Mouse (Mus musculus): ENCODE results near the gene Lrrn2.

Gene Lrrn2

GRCm38 (mm10) chr1:132880161-132881005 is at the start of gene Lrrn2:
Lrrn2 (plus strand) TSS chr1:132880273.
- DNase-seq, result peak; percentile 77

DNA sequence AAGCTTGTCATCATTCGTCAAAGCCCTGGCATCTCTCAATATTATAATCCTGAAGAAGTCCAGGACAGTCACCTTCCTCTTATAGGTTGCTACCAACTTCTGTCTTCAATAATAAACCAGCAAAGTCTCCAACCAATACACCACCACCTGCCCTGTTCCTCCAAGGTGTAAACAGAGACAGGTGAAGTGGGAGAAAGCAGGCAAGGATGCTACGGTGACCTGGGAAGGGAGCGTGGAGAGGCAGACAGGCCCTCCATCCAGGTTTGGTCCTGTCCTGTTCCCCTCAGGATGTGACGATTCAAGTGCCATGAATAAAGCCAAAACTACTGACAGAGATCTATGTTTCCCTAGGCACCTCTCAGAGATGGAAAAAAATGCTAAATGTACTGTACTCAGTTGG is 48.1 kb upstream of the Lrrn2 start:
- DNase-seq, result no peak

GRCm38 (mm10) chr1:132834037-132834436 is 46.0 kb upstream of the Lrrn2 start:
- no peak for DNase-seq

DNA sequence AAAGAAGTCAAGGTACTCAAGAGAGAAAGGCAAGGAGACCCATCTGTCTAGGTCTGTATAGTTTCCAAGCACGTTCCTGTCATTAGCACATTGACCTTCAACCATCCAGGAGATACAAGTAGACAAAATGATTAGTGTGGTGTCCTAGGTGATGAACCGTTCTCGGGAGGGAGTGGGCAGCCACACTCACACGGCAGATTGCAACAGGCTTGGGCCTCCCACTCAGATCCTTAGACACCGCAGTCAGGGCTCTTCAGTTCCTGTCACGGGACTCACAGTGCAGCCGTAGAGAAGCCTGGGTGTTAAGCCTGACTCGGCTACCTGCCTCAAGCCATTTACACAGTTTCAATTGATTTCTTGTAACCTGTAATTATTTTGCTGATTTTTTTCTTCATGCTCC is 43.2 kb upstream of the Lrrn2 start:
- no peak for DNase-seq

DNA sequence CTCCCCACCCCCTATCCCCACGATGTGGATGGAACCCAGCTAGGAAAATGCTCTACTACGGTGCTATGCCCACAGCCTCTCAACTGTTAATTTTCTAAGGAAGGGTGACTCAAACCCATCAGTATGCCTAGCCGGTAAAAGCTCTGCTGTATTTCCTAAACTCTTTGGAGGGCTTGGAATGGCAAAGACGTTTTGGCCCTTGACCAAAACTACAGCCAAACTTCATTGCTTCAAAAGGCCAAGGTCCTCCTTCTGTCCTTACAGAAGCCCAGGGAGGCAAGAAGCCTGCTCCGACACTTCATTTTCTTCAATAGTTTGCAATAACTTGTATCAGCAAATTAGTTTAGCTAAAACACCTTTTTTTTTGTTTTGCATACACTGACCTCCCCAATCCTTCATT is 42.4 kb upstream of the Lrrn2 start:
- DNase-seq, result no peak

DNA sequence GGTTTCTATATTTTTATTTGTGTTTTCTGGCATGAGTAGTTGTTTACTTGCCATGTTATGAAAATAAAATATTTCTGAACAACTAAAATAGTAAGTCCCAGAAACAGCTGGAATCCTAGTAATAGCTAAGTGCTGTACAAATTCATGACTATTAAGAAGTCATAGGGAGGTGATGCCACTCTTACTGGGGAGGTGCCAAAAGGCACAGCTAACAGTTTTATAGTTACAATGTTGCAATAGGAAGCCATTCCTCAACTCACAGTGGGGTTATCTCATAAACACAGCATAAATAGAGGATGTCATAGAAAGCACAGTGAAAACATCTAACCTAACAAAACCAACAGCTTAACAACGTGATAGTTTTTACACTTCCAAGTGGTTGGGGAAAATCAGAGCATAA is 41.7 kb upstream of the Lrrn2 start:
- no peak for DNase-seq

GRCm38 (mm10) chr1:132843612-132844011 is 36.5 kb upstream of the Lrrn2 start:
- DNase-seq, result no peak

DNA sequence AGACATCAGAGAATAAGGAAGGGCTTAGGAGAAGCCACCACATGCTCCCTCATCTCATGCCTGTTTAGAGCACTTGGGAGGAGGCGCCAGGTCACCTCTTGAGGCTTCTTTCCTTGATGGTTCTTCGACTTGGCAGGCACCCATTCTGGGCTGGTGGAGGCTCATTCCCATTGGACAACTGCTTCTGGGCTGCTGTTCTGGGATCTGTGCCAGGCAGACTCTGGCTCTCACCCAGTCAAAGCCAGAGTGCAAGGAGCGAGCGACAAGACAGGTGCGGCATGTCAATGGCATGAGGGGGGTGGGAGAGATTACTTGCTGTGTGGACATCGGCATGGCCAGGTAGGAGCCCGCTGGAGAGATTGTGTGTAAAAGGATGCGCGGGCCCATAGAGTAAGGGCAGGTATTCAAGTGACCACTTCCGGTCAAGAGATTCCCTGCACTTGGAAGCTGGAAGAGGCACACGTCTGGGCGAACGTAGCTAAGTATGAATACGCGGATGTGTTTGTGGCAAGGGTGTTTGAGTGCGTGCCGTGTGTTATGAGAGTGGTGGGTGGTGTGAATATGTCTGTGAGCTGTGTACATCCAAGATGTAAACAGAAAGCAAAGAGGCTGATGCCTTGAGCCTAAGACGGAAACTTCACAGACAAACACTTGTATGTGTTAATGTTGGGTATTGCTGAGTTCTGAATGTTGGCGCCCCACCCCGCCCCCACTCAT is 35.8 kb upstream of the Lrrn2 start:
- no peak for DNase-seq

DNA sequence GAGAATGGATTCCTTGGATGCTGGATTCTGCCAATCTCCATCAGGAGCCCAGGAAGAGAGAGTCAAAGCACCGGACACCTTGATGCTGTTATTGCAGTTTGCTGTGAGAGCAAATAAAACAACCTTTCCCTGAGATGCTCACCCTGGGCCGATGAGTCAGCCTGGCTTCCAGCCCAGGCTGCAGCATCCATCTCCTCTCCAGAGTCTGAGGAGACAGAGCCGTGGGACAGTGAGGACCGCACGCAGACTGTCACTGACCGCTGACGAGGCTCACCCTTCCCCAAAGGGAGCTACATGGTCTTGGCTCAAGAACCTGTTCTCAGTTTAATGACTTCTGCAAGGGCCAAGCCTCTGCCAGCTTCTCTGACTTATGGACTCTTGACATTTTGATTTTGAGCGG is 34.3 kb upstream of the Lrrn2 start:
- DNase-seq, result no peak

- DNase-seq, result no peak
Measured at GRCm38 (mm10) chr1:132850809-132851208, 29.3 kb upstream of the Lrrn2 start.

DNA sequence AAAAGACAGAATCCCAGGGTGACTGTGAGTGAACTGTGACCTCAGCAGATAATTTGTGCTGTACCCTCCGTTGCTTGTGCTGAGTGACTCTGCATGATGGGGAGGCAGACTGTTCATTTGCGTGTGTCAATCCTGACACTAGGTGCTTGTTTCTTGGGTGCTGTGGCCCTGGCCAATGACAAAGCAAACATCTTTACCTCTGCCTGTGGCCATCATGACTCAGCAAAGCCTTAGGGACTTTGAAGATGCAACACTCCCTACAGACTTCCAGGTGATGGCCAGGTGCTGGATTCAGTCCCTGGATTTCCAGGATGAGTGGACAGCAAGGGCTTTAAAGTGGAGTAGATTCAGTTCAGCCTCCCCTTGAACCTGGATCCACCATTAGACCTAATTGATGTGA is 28.8 kb upstream of the Lrrn2 start:
- no peak for DNase-seq

DNA sequence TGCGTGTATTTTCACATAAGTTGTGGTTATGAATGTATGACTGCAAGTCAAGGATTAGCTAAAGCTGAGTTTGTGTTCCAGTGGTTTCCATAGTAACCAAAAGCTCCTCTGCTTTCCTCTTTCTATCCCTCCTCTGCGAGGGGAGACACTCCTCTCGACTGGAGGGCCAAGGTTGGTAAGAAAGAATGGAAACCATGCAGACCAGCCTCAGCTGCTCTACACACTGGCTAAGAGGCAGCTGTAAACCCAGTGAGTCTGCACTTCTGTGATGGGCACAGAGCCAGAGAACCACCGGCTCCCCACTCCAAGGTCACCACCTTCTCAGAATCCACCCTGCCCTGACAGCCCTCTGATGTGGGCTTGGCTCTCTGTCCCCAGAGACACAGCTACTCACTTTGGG is 28.3 kb upstream of the Lrrn2 start:
- DNase-seq, result no peak

DNA sequence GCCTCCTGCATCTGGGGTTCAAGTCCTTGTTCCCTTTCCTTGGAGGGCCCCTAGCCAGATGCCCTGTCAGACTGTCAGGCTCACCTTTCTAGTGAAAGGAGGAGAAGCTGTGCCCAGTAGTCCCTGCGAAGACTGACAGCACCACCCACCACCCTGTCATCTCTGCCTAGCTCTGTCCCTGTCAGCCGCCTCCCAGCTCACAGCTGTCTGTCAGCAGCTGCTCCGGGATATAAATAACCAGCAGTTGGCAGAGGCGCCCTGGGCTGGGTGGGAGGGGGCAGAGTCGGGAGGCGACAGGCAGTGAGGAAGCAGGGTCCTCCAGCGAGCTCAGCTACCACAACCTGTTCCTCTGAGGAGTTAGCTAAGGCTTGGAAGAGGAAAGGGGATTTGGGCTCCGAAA is 26.8 kb upstream of the Lrrn2 start:
- DNase-seq, result no peak

GRCm38 (mm10) chr1:132858516-132859383 is 21.3 kb upstream of the Lrrn2 start:
- DNase-seq, result peak; percentile 36

DNA sequence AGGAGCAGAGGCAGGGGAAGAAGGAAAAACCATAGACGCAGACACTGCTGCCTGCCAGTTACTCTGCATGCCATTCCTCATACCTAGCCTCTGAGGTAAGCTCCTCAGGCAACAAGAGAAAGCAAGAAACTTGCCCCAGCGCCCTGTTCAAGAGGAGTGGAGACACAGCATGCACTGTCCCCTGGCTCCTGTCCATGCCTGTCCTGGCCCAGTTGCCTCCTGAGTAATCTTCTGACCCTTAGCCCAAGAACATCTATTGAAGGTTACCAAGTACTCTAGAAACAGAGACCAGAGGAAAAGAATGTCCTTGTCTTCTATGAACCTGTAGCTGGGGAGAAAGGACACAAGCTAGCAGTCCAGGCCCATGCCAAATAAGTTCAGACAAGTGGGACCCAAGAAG is 15.9 kb upstream of the Lrrn2 start:
- DNase-seq, result no peak

DNA sequence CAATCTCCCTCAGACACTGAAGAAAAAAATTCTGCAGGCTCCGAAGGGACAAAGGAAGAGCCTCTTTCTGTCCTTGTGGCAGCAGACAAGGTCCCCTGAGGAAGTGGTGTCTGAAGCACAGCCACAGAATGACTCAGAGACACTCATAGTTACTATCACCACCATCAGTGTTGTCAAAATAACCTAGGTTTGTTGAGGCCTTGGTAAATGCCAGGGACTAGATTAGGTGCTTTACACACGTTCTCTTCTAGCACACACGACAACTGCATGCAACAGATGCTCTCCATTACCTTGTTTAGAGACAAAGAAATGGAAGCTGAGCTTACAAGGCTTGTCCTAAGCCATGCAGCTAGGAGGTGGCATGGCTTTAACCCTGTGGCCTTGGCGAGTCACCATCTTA is 14.5 kb upstream of the Lrrn2 start:
- DNase-seq, result no peak

- no peak for DNase-seq
Measured at GRCm38 (mm10) chr1:132870327-132870726, 9.7 kb upstream of the Lrrn2 start.

DNA sequence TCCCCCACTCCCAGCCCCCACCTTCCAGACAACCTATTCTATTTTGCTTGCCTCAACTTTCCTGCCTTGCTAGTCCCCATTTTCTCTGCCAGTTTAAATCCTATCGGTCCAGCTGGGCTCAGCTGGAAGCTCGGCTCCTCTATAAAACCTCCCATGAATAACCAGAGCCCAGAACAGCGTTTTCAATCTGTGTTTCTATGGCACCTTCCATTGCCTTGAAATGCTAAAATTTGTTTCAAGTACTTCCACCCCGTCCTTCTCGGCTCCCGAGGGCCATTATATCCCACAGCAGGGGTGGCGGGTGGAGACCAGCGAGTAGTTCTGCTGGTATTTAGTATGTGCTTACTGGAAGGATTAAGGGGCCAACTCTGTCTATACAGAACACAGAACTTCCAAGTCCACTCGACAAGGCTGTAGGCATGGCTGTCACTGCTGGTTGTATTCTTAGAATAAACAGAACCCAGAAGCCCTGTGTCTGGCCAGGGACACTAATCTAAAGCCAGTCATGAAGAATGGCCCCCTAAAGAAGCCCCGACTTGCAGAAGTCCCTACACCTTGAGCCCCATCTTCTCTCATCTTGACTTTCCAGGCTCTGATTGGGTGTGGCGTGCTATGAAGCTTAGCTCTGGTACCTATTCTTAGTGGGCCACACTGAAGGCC is 992 bp upstream of the Lrrn2 start:
- no peak for DNase-seq

DNA sequence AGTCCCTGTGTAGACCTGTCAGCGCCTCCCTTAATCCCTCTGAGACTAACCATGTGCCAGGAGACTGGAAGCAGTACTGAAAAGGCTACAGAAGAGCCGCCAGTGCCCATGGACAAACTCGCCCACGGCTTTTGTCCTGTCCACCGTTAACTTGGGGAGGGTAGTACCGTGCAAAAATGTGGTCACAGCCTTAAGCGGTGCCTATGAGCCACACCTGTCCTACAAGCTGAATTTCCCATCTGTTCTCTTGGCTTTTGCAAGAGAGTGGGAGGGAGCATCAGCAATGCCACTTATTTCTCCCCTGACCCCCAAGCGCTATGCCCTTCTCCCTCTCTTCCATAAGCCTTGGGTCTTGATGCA is 292 bp upstream of the Lrrn2 start:
- no peak for DNase-seq

GRCm38 (mm10) chr1:132881041-132881761 is 1.1 kb downstream of the Lrrn2 start:
- peak; percentile 63 for DNase-seq

DNA sequence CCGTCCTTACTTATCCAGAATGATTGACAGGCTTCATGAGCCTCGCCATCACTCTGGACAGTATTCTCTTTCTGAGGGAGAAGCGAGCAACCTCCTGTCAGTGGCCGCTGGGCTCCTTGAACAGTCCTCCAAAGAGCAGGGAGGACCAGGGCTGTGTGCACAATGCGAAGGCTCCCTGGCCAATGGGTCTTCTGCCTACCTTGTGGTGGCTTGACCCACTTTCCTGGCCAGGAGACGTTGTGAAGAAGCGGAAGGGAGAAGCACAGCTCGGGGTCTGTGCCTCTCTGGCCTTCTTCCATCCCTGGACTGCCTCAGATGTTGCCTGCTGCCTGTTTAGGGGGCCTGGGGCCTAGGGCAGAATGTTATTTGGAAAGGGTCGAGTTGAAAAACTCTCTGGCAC is 1.8 kb downstream of the Lrrn2 start:
- DNase-seq, result no peak

- no peak for DNase-seq
Measured at GRCm38 (mm10) chr1:132885701-132886100, 5.6 kb downstream of the Lrrn2 start.
